Mouse (Mus musculus) ES-Bruce4 (cell line): Measurements from ENCODE around the gene Myh7.
A peak's percentile ranks its signal among the peaks of the same experiment; 100 is the strongest.

Experiments
- CTCF ChIP-seq: IDR thresholded peaks from one replicate; pipeline ENCODE4 v1.8.1; 2011; ENCODE audit warnings: low read depth, low read length
- EP300 ChIP-seq: IDR thresholded peaks from 2 replicates; pipeline ENCODE4 v1.6.1; 2011; ENCODE audit warnings: low read depth, low read length; ENCODE audit not compliant: insufficient read depth
- POLR2A ChIP-seq: IDR thresholded peaks from one replicate; pipeline ENCODE4 v1.8.1; 2011; ENCODE audit warnings: low read length; ENCODE audit not compliant: insufficient read depth

DNA sequence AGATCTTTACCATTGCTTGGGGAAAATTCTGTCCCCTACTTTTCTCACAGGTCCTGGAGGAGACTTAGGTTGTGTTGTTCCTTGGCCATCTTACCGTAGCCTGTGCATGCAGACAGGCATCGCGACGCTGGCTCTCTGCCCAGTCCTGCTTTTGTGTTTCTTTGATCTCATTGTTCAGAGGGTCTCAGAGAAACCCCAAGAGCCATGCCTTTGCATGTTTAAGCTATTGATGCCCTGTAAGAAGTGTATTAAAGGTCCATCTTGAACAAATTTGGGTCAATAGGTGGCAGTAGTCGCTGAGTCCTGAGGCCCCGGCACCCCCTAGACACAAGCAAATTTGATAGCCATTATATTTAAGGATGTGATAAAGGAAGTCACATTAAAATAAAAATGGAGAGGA, 33.2 kb upstream of the Myh7 start:
- no peak for TF ChIP-seq POLR2A
- TF ChIP-seq CTCF, result peak; percentile 38
- no peak for TF ChIP-seq EP300
